Mouse (Mus musculus): Measurements from ENCODE around the gene Rgp1. TPM values are rescaled to one million over a fixed set of nuclear protein-coding genes. Genes with fewer than 3 reads are reported as not detected.

Gene Rgp1
- polyA plus RNA-seq, 1 experiment = 37.6 TPM

- Histone ChIP-seq H3K27ac (ENCODE audit: control insufficient read depth, insufficient read depth, low read depth, low read length) (no peak overlapping the region), H3K36me3 (ENCODE audit: control insufficient read depth, insufficient read depth, low read length) (peaks cover 1% of the 10 kb centered on the region; the same call in 1 of the 2 replicates), H3K27me3 (ENCODE audit: control insufficient read depth, insufficient read depth, low read length) (no peaks in the 10 kb centered on the region), H3K4me1 (ENCODE audit: control insufficient read depth, insufficient read depth, low read length) (peaks cover 17% of the 10 kb centered on the region), H3K4me3 (ENCODE audit: control insufficient read depth, low read depth, low read length) (no peak overlapping the region)
- no peak for TF ChIP-seq POLR2A (IDR thresholded peaks at IDR 0.05; ENCODE audit: control insufficient read depth, low read depth, low read length)
- no peak for TF ChIP-seq CTCF (IDR thresholded peaks at IDR 0.05; ENCODE audit: control insufficient read depth, insufficient read depth, insufficient replicate concordance, low read depth, low read length)
These were observed 3.2 kb upstream of the Rgp1 start for GRCm38 (mm10) chr4:43575356-43575755.

GRCm38 (mm10) chr4:43577237-43577881 lies 1.2 kb upstream of the Rgp1 start:
- H3K27ac ChIP-seq (ENCODE audit: control insufficient read depth, insufficient read depth, low read depth, low read length) = no peak overlapping the region; the same call in 1 of the 2 replicates
- peaks cover 17% of the 10 kb centered on the region for H3K4me1 ChIP-seq (ENCODE audit: control insufficient read depth, insufficient read depth, low read length)
- peaks cover 1% of the 10 kb centered on the region; the same call in 1 of the 2 replicates for H3K36me3 ChIP-seq (ENCODE audit: control insufficient read depth, insufficient read depth, low read length)
- TF ChIP-seq CTCF (IDR thresholded peaks at IDR 0.05; ENCODE audit: control insufficient read depth, insufficient read depth, insufficient replicate concordance, low read depth, low read length) (no peak), POLR2A (IDR thresholded peaks at IDR 0.05; ENCODE audit: control insufficient read depth, low read depth, low read length) (no peak)
- no peaks in the 10 kb centered on the region for H3K27me3 ChIP-seq (ENCODE audit: control insufficient read depth, insufficient read depth, low read length)
- H3K4me3 ChIP-seq (ENCODE audit: control insufficient read depth, low read depth, low read length) = peak overlapping the region; percentile 99

GRCm38 (mm10) chr4:43579256-43579655 lies 741 bp downstream of the Rgp1 start:
- H3K27ac ChIP-seq (ENCODE audit: control insufficient read depth, insufficient read depth, low read depth, low read length) = peak overlapping the region; percentile 86
- H3K4me3 ChIP-seq (ENCODE audit: control insufficient read depth, low read depth, low read length) = peak overlapping the region; percentile 99
- H3K4me1 ChIP-seq (ENCODE audit: control insufficient read depth, insufficient read depth, low read length) = peaks cover 17% of the 10 kb centered on the region
- H3K36me3 ChIP-seq (ENCODE audit: control insufficient read depth, insufficient read depth, low read length) = no peaks in the 10 kb centered on the region; the same call in 1 of the 2 replicates
- TF ChIP-seq CTCF (IDR thresholded peaks at IDR 0.05; ENCODE audit: control insufficient read depth, insufficient read depth, insufficient replicate concordance, low read depth, low read length) (no peak), POLR2A (IDR thresholded peaks at IDR 0.05; ENCODE audit: control insufficient read depth, low read depth, low read length) (no peak)
- no peaks in the 10 kb centered on the region for H3K27me3 ChIP-seq (ENCODE audit: control insufficient read depth, insufficient read depth, low read length)

- no peaks in the 10 kb centered on the region for H3K27me3 ChIP-seq (ENCODE audit: control insufficient read depth, insufficient read depth, low read length)
- peaks cover 17% of the 10 kb centered on the region for H3K4me1 ChIP-seq (ENCODE audit: control insufficient read depth, insufficient read depth, low read length)
- no peak for TF ChIP-seq POLR2A (IDR thresholded peaks at IDR 0.05; ENCODE audit: control insufficient read depth, low read depth, low read length)
- no peak for TF ChIP-seq CTCF (IDR thresholded peaks at IDR 0.05; ENCODE audit: control insufficient read depth, insufficient read depth, insufficient replicate concordance, low read depth, low read length)
- H3K36me3 ChIP-seq (ENCODE audit: control insufficient read depth, insufficient read depth, low read length) = no peaks in the 10 kb centered on the region; the same call in 1 of the 2 replicates
- H3K4me3 ChIP-seq (ENCODE audit: control insufficient read depth, low read depth, low read length) = peak overlapping the region; percentile 99
- no peak overlapping the region for H3K27ac ChIP-seq (ENCODE audit: control insufficient read depth, insufficient read depth, low read depth, low read length)
These were observed 1.2 kb downstream of the Rgp1 start for GRCm38 (mm10) chr4:43579731-43580130.

GRCm38 (mm10) chr4:43580721-43581120 lies 2.2 kb downstream of the Rgp1 start:
- H3K36me3 ChIP-seq (ENCODE audit: control insufficient read depth, insufficient read depth, low read length) = no peaks in the 10 kb centered on the region; the same call in 1 of the 2 replicates
- no peaks in the 10 kb centered on the region for H3K27me3 ChIP-seq (ENCODE audit: control insufficient read depth, insufficient read depth, low read length)

GRCm38 (mm10) chr4:43581381-43581780 lies 2.9 kb downstream of the Rgp1 start:
- H3K4me1 ChIP-seq (ENCODE audit: control insufficient read depth, insufficient read depth, low read length) = peaks cover 17% of the 10 kb centered on the region

More at GRCm38 (mm10) chr4:43580721-43581120, 2.2 kb downstream of the Rgp1 start:
- no peak overlapping the region for H3K27ac ChIP-seq (ENCODE audit: control insufficient read depth, insufficient read depth, low read depth, low read length)
- H3K4me1 ChIP-seq (ENCODE audit: control insufficient read depth, insufficient read depth, low read length) = peaks cover 17% of the 10 kb centered on the region
- no peak overlapping the region for H3K4me3 ChIP-seq (ENCODE audit: control insufficient read depth, low read depth, low read length)
- TF ChIP-seq POLR2A (IDR thresholded peaks at IDR 0.05; ENCODE audit: control insufficient read depth, low read depth, low read length) = no peak
- TF ChIP-seq CTCF (IDR thresholded peaks at IDR 0.05; ENCODE audit: control insufficient read depth, insufficient read depth, insufficient replicate concordance, low read depth, low read length) = no peak

GRCm38 (mm10) chr4:43582241-43582640 lies 3.7 kb downstream of the Rgp1 start:
- Histone ChIP-seq H3K27me3 (ENCODE audit: control insufficient read depth, insufficient read depth, low read length) (no peaks in the 10 kb centered on the region), H3K4me3 (ENCODE audit: control insufficient read depth, low read depth, low read length) (no peak overlapping the region), H3K4me1 (ENCODE audit: control insufficient read depth, insufficient read depth, low read length) (peaks cover 14% of the 10 kb centered on the region), H3K36me3 (ENCODE audit: control insufficient read depth, insufficient read depth, low read length) (no peaks in the 10 kb centered on the region; the same call in 1 of the 2 replicates), H3K27ac (ENCODE audit: control insufficient read depth, insufficient read depth, low read depth, low read length) (no peak overlapping the region)
- TF ChIP-seq CTCF (IDR thresholded peaks at IDR 0.05; ENCODE audit: control insufficient read depth, insufficient read depth, insufficient replicate concordance, low read depth, low read length) (no peak), POLR2A (IDR thresholded peaks at IDR 0.05; ENCODE audit: control insufficient read depth, low read depth, low read length) (no peak)

More at GRCm38 (mm10) chr4:43581381-43581780, 2.9 kb downstream of the Rgp1 start:
- Histone ChIP-seq H3K36me3 (ENCODE audit: control insufficient read depth, insufficient read depth, low read length) (no peaks in the 10 kb centered on the region; the same call in 1 of the 2 replicates), H3K4me3 (ENCODE audit: control insufficient read depth, low read depth, low read length) (no peak overlapping the region), H3K27ac (ENCODE audit: control insufficient read depth, insufficient read depth, low read depth, low read length) (no peak overlapping the region), H3K27me3 (ENCODE audit: control insufficient read depth, insufficient read depth, low read length) (no peaks in the 10 kb centered on the region)
- TF ChIP-seq CTCF (IDR thresholded peaks at IDR 0.05; ENCODE audit: control insufficient read depth, insufficient read depth, insufficient replicate concordance, low read depth, low read length) (no peak), POLR2A (IDR thresholded peaks at IDR 0.05; ENCODE audit: control insufficient read depth, low read depth, low read length) (no peak)

Data from testis, adult 2 months (tissue).